Mouse (Mus musculus): Measurements from ENCODE around the gene C1qtnf4.

The C1qtnf4 gene

DNA sequence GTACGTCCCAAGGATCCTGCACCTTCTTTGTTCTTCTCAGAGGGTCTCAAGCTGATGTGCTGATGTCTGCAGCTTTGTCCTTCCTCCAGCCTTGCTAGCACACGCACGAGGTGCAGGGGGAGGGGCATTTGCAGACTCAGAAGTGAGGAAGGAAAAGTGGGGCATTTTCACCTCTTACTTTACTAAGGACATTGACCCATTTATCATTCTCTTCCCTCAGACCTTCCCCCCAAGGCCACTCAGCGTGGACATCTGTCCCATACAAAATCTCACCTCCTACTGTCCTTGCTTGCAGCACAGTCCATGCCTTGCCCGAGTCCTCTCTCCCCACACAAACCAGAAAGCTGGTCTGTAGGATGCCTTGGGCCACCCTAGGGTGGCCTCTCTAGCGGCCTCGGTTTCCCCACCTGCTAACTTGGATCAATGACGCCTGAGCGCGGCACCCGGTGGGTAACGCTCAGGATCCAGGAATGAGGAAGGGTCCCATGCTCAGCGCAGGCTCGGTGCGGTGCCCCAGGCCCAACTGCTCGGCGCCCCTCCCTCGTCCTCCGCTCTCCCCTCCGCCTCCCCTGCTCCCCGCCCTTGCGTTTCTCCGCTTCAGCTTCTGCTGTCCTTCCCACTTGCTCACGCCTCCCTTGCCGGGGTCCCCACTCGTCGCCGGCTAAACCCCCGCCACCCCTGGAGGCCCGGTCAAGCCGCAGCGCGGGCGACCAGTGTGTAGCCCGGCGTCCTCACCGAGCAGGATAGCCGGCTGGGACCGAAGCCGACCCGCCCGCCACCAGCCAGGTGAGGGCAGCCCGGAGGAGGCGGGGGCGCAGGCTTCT is at the start of gene C1qtnf4:
Gene C1qtnf4 (plus strand): TSS at position 643 of the 824 bp plus-strand sequence.
- no peak for DNase-seq

- no peak for DNase-seq
These were observed 47.0 kb upstream of the C1qtnf4 start for GRCm38 (mm10) chr2:90838621-90839020.

DNA sequence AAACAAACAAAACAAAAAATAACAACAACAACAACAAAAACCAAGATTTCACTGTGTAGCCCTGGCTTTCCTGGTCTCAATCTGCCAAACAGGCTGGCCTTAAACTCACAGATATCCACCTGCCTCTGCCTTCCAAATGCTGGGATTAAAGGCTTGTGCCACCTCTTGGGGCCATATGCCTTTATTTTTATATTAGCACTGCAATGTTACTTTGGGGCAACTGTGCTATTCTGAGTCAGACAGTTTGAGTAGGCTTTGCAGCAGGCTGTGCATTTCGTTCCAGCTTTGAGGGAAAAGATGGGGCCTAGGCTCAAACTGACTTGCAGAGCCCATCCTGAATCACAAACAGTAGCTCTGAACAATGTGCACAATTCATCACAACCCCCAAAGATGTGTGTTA is 42.0 kb upstream of the C1qtnf4 start:
- DNase-seq, result no peak

DNA sequence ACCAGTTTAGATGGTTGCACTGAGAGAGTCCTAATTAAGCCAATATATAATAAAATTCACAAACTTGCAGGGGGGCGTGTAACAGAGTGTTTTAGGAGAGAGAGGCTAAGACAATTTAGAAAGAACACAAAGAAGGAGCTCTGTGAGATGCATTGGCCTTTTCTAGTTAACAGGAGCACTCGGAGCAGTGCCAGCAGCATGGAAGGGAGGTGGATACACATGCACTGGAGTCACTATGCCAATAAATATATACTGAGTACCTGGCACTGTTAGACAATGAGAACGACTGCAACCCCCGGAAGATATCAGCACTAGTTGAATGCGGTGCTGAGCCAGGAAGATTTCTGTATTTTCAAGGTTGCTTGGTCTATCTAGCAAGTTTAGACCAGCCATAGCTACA is 41.4 kb upstream of the C1qtnf4 start:
- no peak for DNase-seq

GRCm38 (mm10) chr2:90845234-90845633 is 40.4 kb upstream of the C1qtnf4 start:
- no peak for DNase-seq

- DNase-seq, result no peak
These were observed 39.5 kb upstream of the C1qtnf4 start for GRCm38 (mm10) chr2:90846171-90846570.

DNA sequence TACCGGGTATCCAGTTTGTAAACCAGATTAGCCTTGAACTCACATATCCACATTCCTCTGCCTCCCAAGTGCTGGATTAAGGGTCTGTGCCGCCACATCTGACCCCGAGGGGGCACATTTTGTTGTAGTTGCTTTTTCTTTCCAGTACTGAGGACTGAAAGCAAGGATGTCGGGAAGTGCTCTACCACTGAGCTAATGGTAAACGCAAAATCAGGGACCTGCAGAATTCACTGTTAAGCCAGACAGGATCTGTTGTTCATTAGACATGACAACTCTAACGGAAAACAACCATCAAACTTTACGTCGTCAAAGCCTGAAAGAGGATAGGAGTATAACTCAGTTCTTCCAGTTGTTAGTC is 39.1 kb upstream of the C1qtnf4 start:
- peak; percentile 9 for DNase-seq

DNA sequence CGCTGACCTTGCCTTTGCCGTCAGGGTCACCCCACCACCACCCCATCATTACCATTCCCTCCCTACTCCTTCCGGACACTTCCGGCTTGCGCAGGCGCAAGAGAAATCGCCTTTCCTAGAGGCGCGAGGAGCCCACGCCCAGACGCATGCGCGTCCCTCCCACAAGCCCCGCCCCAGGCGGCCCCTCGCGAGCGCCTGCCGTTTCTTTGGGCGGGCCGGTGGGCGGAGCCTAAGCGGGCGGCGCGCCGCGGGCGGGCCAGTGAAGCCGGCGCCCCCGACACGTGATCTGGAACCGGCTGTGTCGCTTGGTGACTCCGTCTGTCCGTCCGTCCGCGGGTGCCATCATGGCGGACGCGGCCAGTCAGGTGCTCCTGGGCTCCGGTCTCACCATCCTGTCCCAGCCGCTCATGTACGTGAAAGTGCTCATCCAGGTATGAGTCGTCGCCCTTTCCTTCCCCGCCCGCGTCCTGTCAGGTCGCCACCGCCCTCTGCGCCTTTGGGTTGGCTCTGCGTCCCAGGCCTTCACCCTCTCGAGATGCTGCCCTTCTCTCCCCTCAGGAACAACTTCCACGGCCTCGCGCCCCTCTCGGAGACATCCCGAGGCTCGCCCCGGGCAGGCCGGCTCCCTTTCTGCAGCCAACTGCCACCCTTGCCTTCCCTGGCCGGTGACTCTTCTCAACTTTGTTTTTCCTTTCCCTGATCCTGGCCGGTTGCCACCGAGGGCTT is 38.5 kb upstream of the C1qtnf4 start, which contains the start of gene Mtch2:
Gene Mtch2 (plus strand): TSS at position 201 of the 726 bp plus-strand sequence.
- DNase-seq, result peak; percentile 99

GRCm38 (mm10) chr2:90847681-90848050 is 38.0 kb upstream of the C1qtnf4 start:
- DNase-seq, result no peak

GRCm38 (mm10) chr2:90848331-90848730 is 37.3 kb upstream of the C1qtnf4 start:
- DNase-seq, result no peak

DNA sequence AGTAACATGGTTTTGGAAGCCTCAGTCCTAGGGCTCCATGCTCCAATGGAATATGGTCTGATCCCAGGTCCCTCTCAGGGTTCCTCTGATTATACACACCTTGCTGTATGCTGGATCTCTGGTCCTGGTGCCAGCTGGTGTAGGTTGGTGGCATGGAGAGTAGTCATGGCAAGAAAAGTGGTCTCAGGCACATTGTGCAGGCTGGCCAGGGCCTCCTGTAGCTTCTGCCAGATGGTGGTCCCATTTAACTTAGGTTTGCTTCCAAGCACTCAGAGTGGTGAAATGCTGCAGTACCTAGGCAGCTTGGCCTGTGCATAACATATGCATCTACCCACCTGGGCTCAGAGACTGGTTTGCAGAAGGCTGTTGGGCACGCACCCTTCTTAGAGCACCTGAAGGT is 35.3 kb upstream of the C1qtnf4 start:
- DNase-seq, result no peak

DNA sequence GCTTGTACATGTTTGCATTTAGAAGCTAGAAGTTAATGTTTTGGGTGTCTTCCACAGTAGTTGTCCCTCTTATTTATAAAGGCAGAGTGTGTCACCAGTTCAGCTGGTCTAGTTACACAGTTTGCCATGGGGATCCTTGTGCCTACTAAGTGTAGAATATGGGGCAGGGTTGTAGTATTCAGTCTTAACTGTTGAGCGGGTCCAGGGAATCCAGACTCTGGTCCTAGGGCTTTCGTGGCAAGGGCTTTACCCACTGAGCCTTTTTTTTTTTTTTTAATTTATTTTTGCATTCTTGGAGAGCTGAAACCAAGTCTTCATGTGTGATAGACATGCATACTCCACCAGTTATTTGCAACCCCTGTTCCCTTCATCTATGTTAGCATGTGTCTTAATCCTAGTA is 24.2 kb upstream of the C1qtnf4 start:
- DNase-seq, result no peak

DNA sequence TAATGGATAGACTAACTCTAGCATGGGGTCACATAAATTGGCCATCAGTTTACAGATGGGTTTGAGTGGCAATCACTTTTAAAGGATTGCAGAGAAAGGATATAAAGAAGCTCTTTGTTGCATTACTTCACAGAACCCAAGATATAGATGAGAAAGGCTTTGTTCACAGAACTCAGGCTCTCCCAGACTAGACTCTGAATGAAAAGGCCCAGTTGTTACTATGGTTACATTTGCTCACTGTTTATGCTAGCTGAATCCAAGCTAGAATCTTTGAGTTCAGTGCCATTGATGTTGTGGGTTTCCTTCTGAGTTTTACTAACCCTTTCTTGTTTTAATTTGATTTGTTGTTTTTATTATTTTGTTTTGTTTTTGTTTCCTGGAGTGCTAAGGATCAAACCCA is 21.5 kb upstream of the C1qtnf4 start:
- DNase-seq, result no peak

DNA sequence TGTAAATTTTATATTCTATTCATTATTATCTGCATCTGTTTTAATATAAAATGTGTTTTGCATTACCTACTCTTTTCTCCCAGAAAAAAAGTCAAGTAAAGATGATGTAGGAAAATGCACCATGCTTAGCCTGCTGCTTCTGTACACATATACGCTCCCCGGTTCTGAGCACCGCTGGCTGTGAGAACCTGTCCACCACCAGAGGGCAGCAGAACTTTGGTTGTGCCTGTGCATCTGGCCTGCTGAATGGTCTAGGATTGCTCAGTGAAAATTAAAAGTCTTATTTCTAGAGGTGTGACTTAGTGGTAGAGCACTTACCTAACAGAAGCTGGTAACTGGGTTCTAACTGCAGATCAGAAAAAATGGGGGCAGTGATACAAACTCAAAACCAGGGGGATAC is 19.1 kb upstream of the C1qtnf4 start:
- peak; percentile 88 for DNase-seq

- DNase-seq, result peak; percentile 78
These were observed 15.5 kb upstream of the C1qtnf4 start for GRCm38 (mm10) chr2:90870136-90870601.

GRCm38 (mm10) chr2:90871180-90871961 is 14.3 kb upstream of the C1qtnf4 start:
- no peak for DNase-seq

DNA sequence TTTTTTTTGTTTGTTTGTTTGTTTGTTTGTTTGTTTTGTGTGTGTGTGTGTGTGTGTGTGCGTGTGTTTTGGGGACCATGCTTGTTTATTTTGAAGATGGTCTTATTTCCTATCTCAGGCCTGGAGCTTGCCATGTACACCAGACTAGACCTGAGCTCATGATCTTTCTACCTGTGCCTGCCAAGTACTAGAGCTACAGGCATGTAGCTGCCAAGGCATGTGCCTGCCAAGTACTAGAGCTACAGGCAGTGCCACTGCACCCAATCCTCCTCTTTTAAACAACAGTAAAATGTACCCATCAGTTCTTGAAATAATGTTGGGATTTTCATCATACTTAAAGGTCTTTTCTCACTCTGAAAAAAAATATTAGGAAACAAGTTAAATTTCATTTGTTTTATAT is 11.6 kb upstream of the C1qtnf4 start:
- no peak for DNase-seq

GRCm38 (mm10) chr2:90875239-90875638 is 10.4 kb upstream of the C1qtnf4 start:
- no peak for DNase-seq

- no peak for DNase-seq
These were observed 7.9 kb upstream of the C1qtnf4 start for GRCm38 (mm10) chr2:90877584-90878259.

GRCm38 (mm10) chr2:90879419-90879818 is 6.2 kb upstream of the C1qtnf4 start:
- no peak for DNase-seq

DNA sequence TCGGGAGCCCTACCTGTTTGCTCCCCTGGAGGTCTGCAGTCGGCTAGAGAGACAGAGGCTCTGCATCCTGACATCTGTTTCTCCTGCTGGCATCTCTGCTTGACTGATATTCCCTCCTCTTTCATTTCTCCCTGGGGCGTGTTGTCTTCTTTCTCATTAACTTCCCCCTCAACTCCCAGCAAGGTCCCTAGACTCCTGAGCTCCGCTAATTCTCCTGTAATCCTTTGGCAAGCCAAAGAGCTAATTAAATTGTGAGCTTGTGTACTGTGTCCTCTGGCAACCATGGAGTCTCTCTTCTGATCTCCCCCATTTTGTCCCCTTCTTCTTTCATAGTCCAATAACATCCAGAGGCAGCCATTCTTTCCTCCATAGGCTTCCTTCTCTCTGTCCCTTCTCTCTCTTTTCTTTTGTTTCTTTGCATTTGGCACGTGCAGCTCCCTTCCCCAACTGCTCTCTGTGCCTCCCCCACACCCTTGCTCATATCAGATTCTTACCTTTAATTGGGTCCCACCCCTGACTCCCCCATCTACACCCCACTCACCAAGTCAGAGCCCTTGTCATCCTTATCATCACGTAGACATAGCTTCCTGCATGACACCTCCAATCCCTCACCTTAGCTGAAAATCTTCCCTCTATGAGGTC is 5.4 kb upstream of the C1qtnf4 start:
- no peak for DNase-seq

DNA sequence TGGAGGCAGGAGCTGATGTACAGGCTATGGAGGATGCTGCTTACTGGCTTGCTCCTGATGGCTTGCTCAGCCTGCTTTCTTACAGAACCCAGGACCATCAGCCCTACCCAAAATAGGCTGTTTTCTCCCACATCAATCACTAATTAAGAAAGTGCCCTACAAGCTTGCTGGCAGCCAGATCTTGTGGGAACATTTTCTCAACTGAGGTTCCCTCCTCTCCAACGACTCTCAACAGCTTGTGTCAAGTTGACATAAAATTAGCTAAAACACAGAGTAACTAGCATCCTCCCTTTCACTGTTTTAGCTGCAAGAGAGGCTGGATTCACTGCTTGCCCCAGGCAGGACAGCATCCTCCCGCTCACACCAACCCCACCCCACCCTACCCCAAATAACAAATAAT is 3.8 kb upstream of the C1qtnf4 start:
- DNase-seq, result no peak

Measured in liver (tissue).